Mouse (Mus musculus): ENCODE results near the gene Scnm1.

GRCm38 (mm10) chr3:95147924-95148323 is 14.1 kb upstream of the Scnm1 start:
- TF ChIP-seq POLR2A (IDR thresholded peaks at IDR 0.05; ENCODE audit: control insufficient read depth, extremely low read depth, insufficient read depth, low read length, poor library complexity), result no peak
- TF ChIP-seq CTCF (IDR thresholded peaks at IDR 0.05; ENCODE audit: borderline replicate concordance, control insufficient read depth, extremely low read depth, insufficient read depth, low read length, poor library complexity), result no peak
